Mouse (Mus musculus) cortical plate, adult 2 months (tissue): ENCODE results near the gene Idi2. TPM values are rescaled to one million over a fixed set of nuclear protein-coding genes. Genes with fewer than 3 reads are reported as not detected.
"Not testable (repeated sequence)": the region's sequence is repeated elsewhere in the genome, so short reads cannot be mapped to it uniquely, and the experiment has no call there.

ENCODE experiments used
- H3K27ac ChIP-seq: fragments of 200-500 bp; 2 replicates; pipeline ENCODE4 v1.5.1; 2012; ENCODE audit warnings: low read length, control low read depth, inconsistent platforms; ENCODE audit not compliant: insufficient read depth
- H3K4me1 ChIP-seq: fragments of 200-500 bp; 2 replicates; pipeline ENCODE4 v1.6.1; 2011; ENCODE audit warnings: low read length; ENCODE audit not compliant: control insufficient read depth, insufficient read depth
- H3K4me3 ChIP-seq: fragments of 200-500 bp; 2 replicates; pipeline ENCODE4 v1.5.1; 2011; ENCODE audit warnings: mild to moderate bottlenecking, low read length, control low read depth; ENCODE audit not compliant: insufficient read depth
- CTCF ChIP-seq: fragments of 200-500 bp; IDR thresholded peaks from 2 replicates; pipeline ENCODE4 v1.5.1; 2011; ENCODE audit warnings: mild to moderate bottlenecking, control low read depth, low read length; ENCODE audit not compliant: insufficient read depth; ENCODE audit errors: extremely low read depth
- POLR2A ChIP-seq: fragments of 200-500 bp; IDR thresholded peaks from 2 replicates; pipeline ENCODE4 v1.6.1; 2011; ENCODE audit warnings: mild to moderate bottlenecking, low read length, control low read depth; ENCODE audit not compliant: insufficient read depth; ENCODE audit errors: extremely low read depth
- polyA plus RNA-seq: library from polyadenylated mRNA; depleted of rRNA; stranded (reverse); fragments of >200 nt; gene quantifications from 2 replicates; pipeline ENCODE4 v1.2.3, GENCODE M21; 2012; rRNA removed

Gene Idi2
- 0.06 TPM in 1 of 2 replicates, not detected in the other for polyA plus RNA-seq

GRCm38 (mm10) chr13:8952563-8952962 lies at the start of gene Idi2:
Gene Idi2, plus strand, starts transcription at chr13:8952863.
- not testable (repeated sequence) for H3K4me1 ChIP-seq, H3K4me3 ChIP-seq, H3K27ac ChIP-seq

- H3K27ac ChIP-seq, H3K4me3 ChIP-seq, H3K4me1 ChIP-seq: not testable (repeated sequence)
These were observed 46.7 kb upstream of the Idi2 start for GRCm38 (mm10) chr13:8905986-8906385.

- H3K27ac ChIP-seq, H3K4me1 ChIP-seq, H3K4me3 ChIP-seq: not testable (repeated sequence)
These were observed 38.8 kb upstream of the Idi2 start for GRCm38 (mm10) chr13:8913890-8914289.

- Histone ChIP-seq H3K4me1 (no peaks in the 10 kb centered on the region), H3K27ac (no peak overlapping the region), H3K4me3 (no peak overlapping the region)
- TF ChIP-seq POLR2A (no peak), CTCF (no peak)
These were observed 19.2 kb upstream of the Idi2 start for GRCm38 (mm10) chr13:8933499-8933898.

- H3K4me3 ChIP-seq, H3K27ac ChIP-seq, H3K4me1 ChIP-seq: not testable (repeated sequence)
These were observed 15.0 kb upstream of the Idi2 start for GRCm38 (mm10) chr13:8937611-8938140.

- H3K4me3 ChIP-seq, H3K4me1 ChIP-seq, H3K27ac ChIP-seq: not testable (repeated sequence)
These were observed 11.6 kb upstream of the Idi2 start for GRCm38 (mm10) chr13:8941110-8941509.

GRCm38 (mm10) chr13:8941701-8942100 lies 11.0 kb upstream of the Idi2 start:
- H3K27ac ChIP-seq, H3K4me3 ChIP-seq, H3K4me1 ChIP-seq: not testable (repeated sequence)

GRCm38 (mm10) chr13:8943828-8944227 lies 8.8 kb upstream of the Idi2 start:
- not testable (repeated sequence) for H3K4me3 ChIP-seq, H3K4me1 ChIP-seq, H3K27ac ChIP-seq

GRCm38 (mm10) chr13:8948131-8948530 lies 4.5 kb upstream of the Idi2 start, which contains the start of gene Gm9745:
Gene Gm9745, minus strand, starts transcription at chr13:8948231.
- H3K4me3 ChIP-seq, H3K27ac ChIP-seq, H3K4me1 ChIP-seq: not testable (repeated sequence)

GRCm38 (mm10) chr13:8955127-8955526 lies 2.5 kb downstream of the Idi2 start:
- H3K4me1 ChIP-seq, H3K4me3 ChIP-seq, H3K27ac ChIP-seq: not testable (repeated sequence)

GRCm38 (mm10) chr13:8956873-8957272 lies 4.2 kb downstream of the Idi2 start:
- not testable (repeated sequence) for H3K4me3 ChIP-seq, H3K27ac ChIP-seq, H3K4me1 ChIP-seq

- not testable (repeated sequence) for H3K4me1 ChIP-seq, H3K4me3 ChIP-seq, H3K27ac ChIP-seq
These were observed 6.4 kb downstream of the Idi2 start for GRCm38 (mm10) chr13:8959058-8959457.

GRCm38 (mm10) chr13:8959554-8959953 lies 6.9 kb downstream of the Idi2 start:
- not testable (repeated sequence) for H3K27ac ChIP-seq, H3K4me1 ChIP-seq, H3K4me3 ChIP-seq

GRCm38 (mm10) chr13:8961128-8961888 lies 8.6 kb downstream of the Idi2 start:
- not testable (repeated sequence) for H3K4me1 ChIP-seq

GRCm38 (mm10) chr13:8962266-8962665 lies 9.6 kb downstream of the Idi2 start:
- H3K27ac ChIP-seq: peak overlapping the region; percentile 23

More at GRCm38 (mm10) chr13:8961128-8961888, 8.6 kb downstream of the Idi2 start:
- H3K27ac ChIP-seq, H3K4me3 ChIP-seq: not testable (repeated sequence)

More at GRCm38 (mm10) chr13:8962266-8962665, 9.6 kb downstream of the Idi2 start:
- H3K4me3 ChIP-seq, H3K4me1 ChIP-seq: not testable (repeated sequence)
